Mouse (Mus musculus): ENCODE data around the gene Samd4.

Gene Samd4

GRCm38 (mm10) chr14:46955109-46955508, 72.5 kb downstream of the Samd4 start:
- DNase-seq (ENCODE audit: low spot score in 2 of 2), result no peak

DNA sequence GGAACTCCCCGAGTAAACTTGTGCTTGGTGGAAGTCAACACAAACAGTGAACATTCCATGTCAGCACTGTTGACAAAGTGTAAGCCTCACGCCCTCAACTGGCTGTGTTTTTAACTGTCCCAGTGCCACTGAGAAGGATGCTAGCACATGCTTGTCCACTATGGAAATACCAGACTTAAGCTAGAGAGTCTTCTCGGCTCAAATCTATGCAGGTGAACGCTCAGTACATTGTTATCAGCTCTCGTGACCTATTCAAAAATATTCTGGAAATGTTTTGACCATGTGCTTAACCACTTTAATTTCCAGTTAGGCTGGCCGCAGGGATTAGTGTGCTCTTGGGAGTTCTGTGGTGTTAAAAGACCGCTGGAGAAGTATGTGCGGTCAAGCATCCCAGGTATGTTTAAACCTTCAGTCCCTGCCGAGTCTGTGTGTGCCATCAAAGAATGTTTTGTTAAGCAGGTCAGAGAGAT, 73.0 kb downstream of the Samd4 start:
- no peak for DNase-seq (ENCODE audit: low spot score in 2 of 2)

DNA sequence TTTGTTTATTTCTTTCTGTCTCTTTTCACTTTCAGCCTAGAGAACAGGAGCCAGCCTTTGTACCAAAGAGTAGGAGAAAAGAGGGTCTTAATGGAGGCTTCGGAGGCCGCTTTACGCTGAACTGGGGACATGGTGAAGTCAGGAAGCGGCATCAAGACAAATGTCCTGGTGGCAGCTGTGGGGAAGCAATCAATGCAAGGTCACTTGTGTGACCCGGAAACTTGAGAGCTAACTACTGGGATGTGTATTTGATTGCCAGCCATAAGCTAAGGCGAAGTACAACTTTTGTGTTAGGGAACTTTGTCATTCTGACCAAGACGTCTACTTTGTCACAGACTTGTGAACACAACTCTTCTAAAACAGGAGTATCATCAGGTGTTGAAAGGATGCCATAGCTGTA, 73.5 kb downstream of the Samd4 start:
- DNase-seq (ENCODE audit: low spot score in 2 of 2), result no peak

DNA sequence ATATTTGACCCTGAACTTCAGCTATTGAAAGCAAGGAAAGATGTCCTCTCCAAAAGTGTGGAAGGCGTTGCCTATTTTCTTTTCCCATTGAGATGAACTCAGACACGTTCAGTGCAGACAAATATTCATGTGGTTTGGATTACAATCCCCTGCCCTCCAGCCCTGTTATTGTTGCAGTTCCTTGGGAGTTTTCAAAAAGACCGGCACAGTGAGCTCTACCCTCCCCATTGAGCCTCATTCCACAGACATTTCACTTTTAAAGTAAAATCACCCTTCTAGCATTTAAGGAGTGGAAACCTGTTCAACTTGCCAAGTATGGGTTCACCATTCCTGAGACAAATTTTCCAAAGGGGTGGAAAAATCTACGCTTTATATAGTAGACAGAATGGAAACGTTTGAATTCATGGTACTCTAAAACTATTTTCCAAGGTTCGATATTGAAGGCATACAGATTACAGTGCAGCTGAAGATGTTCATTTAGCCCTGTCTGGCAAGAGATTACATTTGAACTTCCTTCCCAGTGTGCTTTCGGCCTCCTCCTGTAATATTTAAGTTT, 76.6 kb downstream of the Samd4 start:
- DNase-seq (ENCODE audit: low spot score in 2 of 2), result no peak

DNA sequence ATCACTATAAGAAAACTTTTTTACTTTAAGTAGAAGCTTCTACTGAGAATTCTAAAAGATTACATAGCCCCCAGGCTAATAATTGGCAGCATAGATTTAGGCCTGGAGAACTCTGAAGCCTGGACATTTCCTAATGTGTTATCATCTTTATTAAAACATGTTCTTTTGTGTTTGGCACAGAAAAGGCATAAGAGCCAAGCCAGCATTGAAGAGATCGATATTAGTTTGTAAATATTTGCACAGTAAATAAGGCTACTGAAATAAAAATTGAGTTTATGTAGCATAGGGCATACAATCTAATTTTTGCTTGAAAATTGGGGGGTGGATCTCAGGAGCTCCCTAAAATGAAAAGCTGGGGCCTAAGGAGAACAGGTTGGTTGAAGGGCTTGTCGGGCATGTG, 77.2 kb downstream of the Samd4 start:
- DNase-seq (ENCODE audit: low spot score in 2 of 2), result no peak

- no peak for DNase-seq (ENCODE audit: low spot score in 2 of 2)
These were observed 80.2 kb downstream of the Samd4 start for GRCm38 (mm10) chr14:46962832-46963231.

GRCm38 (mm10) chr14:46964074-46964872, 81.6 kb downstream of the Samd4 start:
- DNase-seq (ENCODE audit: low spot score in 2 of 2), result no peak

DNA sequence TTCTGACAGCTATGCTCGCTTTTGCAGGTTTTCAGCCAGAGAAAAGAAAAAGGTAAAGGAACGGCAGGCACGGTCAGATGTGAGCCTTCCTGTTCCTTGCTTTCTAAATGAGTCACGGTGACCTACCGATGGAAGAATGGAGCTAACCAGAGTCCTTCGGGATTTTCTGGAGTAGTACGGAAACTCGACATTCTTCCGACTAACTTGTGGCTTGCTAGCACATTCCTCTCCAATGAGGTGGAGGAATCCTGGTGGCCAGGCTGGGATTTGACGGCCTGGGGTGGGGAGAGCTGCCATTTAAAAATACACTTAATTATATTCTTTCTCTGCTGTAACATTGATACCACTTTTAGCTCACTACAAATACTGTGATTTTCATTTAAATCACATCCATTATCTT, 83.6 kb downstream of the Samd4 start:
- DNase-seq (ENCODE audit: low spot score in 2 of 2), result no peak

- DNase-seq (ENCODE audit: low spot score in 2 of 2), result no peak
These were observed 85.4 kb downstream of the Samd4 start for GRCm38 (mm10) chr14:46968046-46968445.

GRCm38 (mm10) chr14:46970673-46971072, 88.0 kb downstream of the Samd4 start:
- DNase-seq (ENCODE audit: low spot score in 2 of 2), result no peak

DNA sequence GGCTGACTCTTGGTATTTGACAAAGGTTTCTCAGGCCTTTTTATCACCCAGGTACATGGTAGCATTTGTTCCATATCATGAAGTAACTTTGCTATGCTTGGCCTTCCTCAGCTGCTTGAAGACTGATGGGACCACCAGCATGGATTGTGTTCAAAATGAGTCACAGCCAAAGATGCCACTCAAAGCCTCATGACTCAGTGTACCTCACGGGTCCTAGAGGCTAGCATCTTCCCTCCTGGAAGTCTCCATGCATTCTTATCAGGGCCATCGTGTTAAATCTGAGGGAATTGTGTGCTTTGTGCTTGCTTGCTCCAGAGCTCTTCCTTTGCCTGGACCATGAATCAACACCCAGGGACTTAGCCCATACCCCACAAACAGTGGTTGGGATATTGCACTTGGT, 89.1 kb downstream of the Samd4 start:
- DNase-seq (ENCODE audit: low spot score in 2 of 2), result no peak

DNA sequence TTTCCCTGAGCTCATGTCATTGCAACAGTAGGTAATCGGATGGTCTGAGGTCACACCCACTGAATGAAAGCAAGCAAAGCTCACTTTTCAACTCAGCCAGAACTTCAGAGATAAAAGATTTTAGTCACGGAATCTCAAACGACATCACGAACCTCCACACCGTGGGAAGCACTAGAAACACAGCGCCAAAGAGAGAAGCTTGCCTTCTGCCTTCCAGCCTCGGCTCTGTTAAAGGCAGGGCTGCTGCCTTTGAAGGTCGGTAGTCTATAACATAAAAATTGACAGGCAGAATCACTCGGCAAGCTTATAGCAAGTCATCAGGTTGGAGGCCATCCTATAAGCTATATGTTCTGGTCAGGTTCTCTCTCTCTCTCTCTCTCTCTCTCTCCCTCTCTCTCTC, 92.2 kb downstream of the Samd4 start:
- DNase-seq (ENCODE audit: low spot score in 2 of 2), result no peak

DNA sequence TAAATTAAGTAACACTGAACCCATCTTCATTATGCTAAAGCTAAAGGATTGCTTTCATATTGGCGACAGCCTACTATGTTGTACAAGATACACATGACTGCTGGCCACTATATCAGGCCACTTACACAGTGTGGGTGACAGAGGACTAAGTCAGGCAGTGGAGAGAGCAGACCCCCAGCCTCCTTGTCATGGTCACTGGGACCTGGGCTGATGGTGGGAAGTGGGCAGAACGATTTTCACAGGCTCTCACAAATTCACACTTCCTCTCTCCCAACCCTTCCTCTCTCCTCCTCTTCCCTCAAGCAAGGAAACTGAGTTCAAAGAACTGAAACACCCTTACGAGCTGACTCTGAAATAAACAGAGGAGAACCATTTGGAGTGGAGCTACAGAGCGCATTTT, 93.3 kb downstream of the Samd4 start:
- no peak for DNase-seq (ENCODE audit: low spot score in 2 of 2)

- DNase-seq (ENCODE audit: low spot score in 2 of 2), result no peak
These were observed 94.1 kb downstream of the Samd4 start for GRCm38 (mm10) chr14:46976712-46977111.

- DNase-seq (ENCODE audit: low spot score in 2 of 2), result no peak
These were observed 95.0 kb downstream of the Samd4 start for GRCm38 (mm10) chr14:46977660-46978059.

DNA sequence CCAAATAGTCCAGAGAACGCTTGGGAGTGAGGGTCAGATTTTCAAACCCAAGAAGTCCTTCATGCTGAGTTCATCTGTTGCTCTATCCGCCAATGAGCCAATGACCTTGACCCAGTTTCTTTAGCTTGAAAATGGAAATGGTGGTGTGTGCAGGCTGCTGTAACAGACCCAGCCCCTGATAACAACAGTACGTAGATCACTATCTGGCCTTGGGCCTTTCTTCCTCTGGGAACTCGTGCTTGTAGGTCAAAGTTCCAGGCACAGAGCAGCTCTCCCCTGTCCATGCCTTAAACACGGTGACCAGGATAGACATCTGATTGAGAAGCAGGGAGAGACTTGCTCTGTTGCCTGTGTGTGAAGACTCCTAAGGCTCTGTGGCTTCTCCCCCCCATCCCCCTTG, 96.5 kb downstream of the Samd4 start:
- DNase-seq (ENCODE audit: low spot score in 2 of 2), result no peak

DNA sequence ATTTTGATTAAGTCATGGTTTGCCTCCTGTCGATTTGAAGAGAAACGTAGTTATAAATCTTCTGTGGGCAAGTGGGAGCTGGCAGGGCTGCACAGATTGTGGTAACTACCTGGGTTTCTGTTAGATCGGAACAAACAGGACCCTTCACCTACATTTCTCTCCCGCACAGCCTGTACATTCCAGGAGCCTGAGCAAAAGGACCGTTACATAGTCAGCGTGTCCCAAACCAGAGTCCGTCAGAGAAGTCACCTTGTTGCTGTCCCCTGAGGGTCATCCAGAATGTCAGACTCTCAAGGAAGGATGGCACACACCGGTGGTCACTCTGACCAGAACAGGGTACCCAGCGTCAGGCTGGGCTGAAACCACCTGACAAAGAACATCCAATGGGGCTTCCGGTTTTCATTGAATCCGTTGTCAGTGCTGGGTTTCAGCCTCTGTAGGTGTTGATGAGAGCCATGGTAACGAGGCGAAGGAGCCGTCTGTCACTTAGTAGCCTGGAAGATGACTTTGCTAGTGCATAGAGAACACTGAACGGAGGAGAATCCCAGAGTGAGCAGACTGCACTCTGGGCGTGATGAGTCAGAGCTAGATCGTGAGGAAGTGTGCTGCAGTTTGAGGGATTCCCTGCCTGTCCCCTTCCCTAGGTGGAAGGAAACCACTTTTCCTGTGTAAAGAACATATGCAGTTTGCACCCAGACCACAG, 98.2 kb downstream of the Samd4 start:
- DNase-seq (ENCODE audit: low spot score in 2 of 2), result no peak

DNA sequence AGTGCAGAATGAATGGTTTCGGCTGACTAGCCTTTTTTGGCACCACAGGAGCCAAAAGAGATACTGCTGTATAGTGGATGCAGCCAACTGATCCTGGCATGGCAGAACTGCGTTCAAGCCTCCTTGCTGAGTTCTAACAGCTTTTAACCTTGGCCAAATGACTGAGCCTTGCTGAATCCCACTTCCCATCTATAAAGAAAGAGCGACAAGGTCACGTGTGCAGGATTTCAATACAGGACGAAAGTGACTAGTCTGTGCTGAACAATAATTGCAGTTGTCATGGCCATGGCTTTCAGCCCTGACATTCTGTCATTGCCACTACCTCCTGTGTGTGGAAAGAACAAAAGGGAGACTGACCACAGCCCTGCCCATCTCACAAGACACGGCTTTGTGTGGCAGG, 99.5 kb downstream of the Samd4 start:
- DNase-seq (ENCODE audit: low spot score in 2 of 2), result no peak

- no peak for DNase-seq (ENCODE audit: low spot score in 2 of 2)
These were observed 102.0 kb downstream of the Samd4 start for GRCm38 (mm10) chr14:46984542-46985125.

- no peak for DNase-seq (ENCODE audit: low spot score in 2 of 2)
These were observed 107.0 kb downstream of the Samd4 start for GRCm38 (mm10) chr14:46989694-46990093.

- no peak for DNase-seq (ENCODE audit: low spot score in 2 of 2)
These were observed 107.8 kb downstream of the Samd4 start for GRCm38 (mm10) chr14:46990450-46990849.

DNA sequence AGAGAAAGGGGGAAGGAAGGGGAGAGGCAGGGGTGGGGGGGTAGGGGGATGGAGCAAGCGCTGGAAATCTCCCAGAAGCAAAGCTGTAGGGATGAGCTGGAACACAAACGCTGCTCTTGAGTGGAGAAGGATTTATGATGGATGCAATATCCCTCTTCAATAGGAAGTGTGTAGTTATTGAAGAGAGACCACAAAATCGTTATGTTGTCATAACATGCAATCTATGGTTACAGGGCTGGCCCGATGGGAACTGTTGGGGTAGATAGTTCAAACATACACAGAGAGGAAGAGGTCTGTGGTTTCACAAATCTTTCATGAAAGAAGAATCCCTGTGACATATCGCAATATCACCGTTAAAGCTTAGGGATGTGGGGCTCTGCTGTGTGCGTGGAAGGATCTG, 112.0 kb downstream of the Samd4 start:
- DNase-seq (ENCODE audit: low spot score in 2 of 2), result no peak
